Mouse (Mus musculus) granulocyte monocyte progenitor cell, adult 5-6 weeks (primary cell): Measurements from ENCODE around the gene Hist1h2bk. TPM values are rescaled to one million over a fixed set of nuclear protein-coding genes. Genes with fewer than 3 reads are reported as not detected.

Source experiments
- total RNA-seq, 2 experiments: library from RNA; stranded (forward) in 1 of 2; stranded (reverse) in 1 of 2; fragments of 200-712, 200-1000 nt in 1 of 2; fragments of >200 nt in 1 of 2; fragmentation: Nextera tagmentation in 1 of 2; gene quantifications; 2 replicates each; pipeline ENCODE4 v1.2.3; 2014 to 2017

Hist1h2bk gene
- total RNA-seq, 2 experiments from 2014 or later, result 9.6 to 2,596 TPM

Other genes with a start within 250 kb of the Hist1h2bk start
- gene Hist1h2an, start 248.7 kb upstream of the Hist1h2bk start, total RNA-seq (2014; fragmentation: Nextera tagmentation), result 8.9 TPM in 1 of 2 replicates, not detected in the other
- gene Hist1h2an, start 248.7 kb upstream of the Hist1h2bk start, total RNA-seq (2017), result 984 and 1,144 TPM in 2 replicates
- gene Hist1h2bp, start 248.4 kb upstream of the Hist1h2bk start, total RNA-seq (2014; fragmentation: Nextera tagmentation), result 8.8 and 28.0 TPM in 2 replicates
- gene Hist1h2bp, start 248.4 kb upstream of the Hist1h2bk start, total RNA-seq (2017), result 41.2 and 55.0 TPM in 2 replicates
- gene Hist1h2bq, start 225.7 kb upstream of the Hist1h2bk start, total RNA-seq (2014; fragmentation: Nextera tagmentation), result 261 and 279 TPM in 2 replicates
- gene Hist1h2bq, start 225.7 kb upstream of the Hist1h2bk start, total RNA-seq (2017), result 496 and 652 TPM in 2 replicates
- 54.5 TPM in 1 of 2 replicates, not detected in the other for gene Hist1h2ao, start 225.4 kb upstream of the Hist1h2bk start, total RNA-seq (2014; fragmentation: Nextera tagmentation)
- 38.4 TPM in 1 of 2 replicates, not detected in the other for gene Hist1h2ao, start 225.4 kb upstream of the Hist1h2bk start, total RNA-seq (2017)
- gene Hist1h4m, start 224.1 kb upstream of the Hist1h2bk start, total RNA-seq (2014; fragmentation: Nextera tagmentation), result 72.5 and 88.1 TPM in 2 replicates
- 1,782 and 2,792 TPM in 2 replicates for gene Hist1h4m, start 224.1 kb upstream of the Hist1h2bk start, total RNA-seq (2017)
- 21.5 and 58.9 TPM in 2 replicates for gene Hist1h4n, start 203.7 kb upstream of the Hist1h2bk start, total RNA-seq (2014; fragmentation: Nextera tagmentation)
- gene Hist1h4n, start 203.7 kb upstream of the Hist1h2bk start, total RNA-seq (2017), result 1,825 and 2,129 TPM in 2 replicates
- 38.3 and 85.3 TPM in 2 replicates for gene Hist1h2ap, start 202.4 kb upstream of the Hist1h2bk start, total RNA-seq (2014; fragmentation: Nextera tagmentation)
- 5,843 and 7,480 TPM in 2 replicates for gene Hist1h2ap, start 202.4 kb upstream of the Hist1h2bk start, total RNA-seq (2017)
- gene Hist1h2br, start 202.1 kb upstream of the Hist1h2bk start, total RNA-seq (2014; fragmentation: Nextera tagmentation), result 243 and 249 TPM in 2 replicates
- 665 and 823 TPM in 2 replicates for gene Hist1h2br, start 202.1 kb upstream of the Hist1h2bk start, total RNA-seq (2017)
- 13.3 and 15.7 TPM in 2 replicates for gene Zfp184, start 90.8 kb upstream of the Hist1h2bk start, total RNA-seq (2014; fragmentation: Nextera tagmentation)
- gene Zfp184, start 90.8 kb upstream of the Hist1h2bk start, total RNA-seq (2017), result 13.3 and 16.3 TPM in 2 replicates
- not detected in 2 replicates for gene Pom121l2, start 54.7 kb upstream of the Hist1h2bk start, total RNA-seq (2014; fragmentation: Nextera tagmentation)
- gene Pom121l2, start 54.7 kb upstream of the Hist1h2bk start, total RNA-seq (2017), result not detected in 2 replicates
- 12.8 and 15.1 TPM in 2 replicates for gene Prss16, start 26.1 kb upstream of the Hist1h2bk start, total RNA-seq (2014; fragmentation: Nextera tagmentation)
- gene Prss16, start 26.1 kb upstream of the Hist1h2bk start, total RNA-seq (2017), result 8.3 and 9.1 TPM in 2 replicates
- gene Hist1h2ah, start 302 bp upstream of the Hist1h2bk start, total RNA-seq (2014; fragmentation: Nextera tagmentation), result 13.4 TPM in 1 of 2 replicates, not detected in the other
- 1,444 and 2,588 TPM in 2 replicates for gene Hist1h2ah, start 302 bp upstream of the Hist1h2bk start, total RNA-seq (2017)
- gene Hist1h4i, start 5.5 kb downstream of the Hist1h2bk start, total RNA-seq (2014; fragmentation: Nextera tagmentation), result 56.3 and 74.3 TPM in 2 replicates
- 87.0 TPM in 2 replicates for gene Hist1h4i, start 5.5 kb downstream of the Hist1h2bk start, total RNA-seq (2017)
- gene Hist1h2ag, start 7.1 kb downstream of the Hist1h2bk start, total RNA-seq (2014; fragmentation: Nextera tagmentation), result 2.7 and 32.2 TPM in 2 replicates
- gene Hist1h2ag, start 7.1 kb downstream of the Hist1h2bk start, total RNA-seq (2017), result 1,459 and 1,590 TPM in 2 replicates
- gene Hist1h2bj, start 7.3 kb downstream of the Hist1h2bk start, total RNA-seq (2014; fragmentation: Nextera tagmentation), result 83.1 and 134 TPM in 2 replicates
- gene Hist1h2bj, start 7.3 kb downstream of the Hist1h2bk start, total RNA-seq (2017), result 859 and 990 TPM in 2 replicates
- gene Vmn1r188, start 48.6 kb downstream of the Hist1h2bk start, total RNA-seq (2014; fragmentation: Nextera tagmentation), result not detected in 2 replicates
- gene Vmn1r188, start 48.6 kb downstream of the Hist1h2bk start, total RNA-seq (2017), result not detected in 2 replicates
- gene Vmn1r189, start 70.0 kb downstream of the Hist1h2bk start, total RNA-seq (2014; fragmentation: Nextera tagmentation), result not detected in 2 replicates
- gene Vmn1r189, start 70.0 kb downstream of the Hist1h2bk start, total RNA-seq (2017), result not detected in 2 replicates
- not detected in 2 replicates for gene Vmn1r191, start 148.1 kb downstream of the Hist1h2bk start, total RNA-seq (2014; fragmentation: Nextera tagmentation)
- gene Vmn1r191, start 148.1 kb downstream of the Hist1h2bk start, total RNA-seq (2017), result not detected in 2 replicates
- not detected in 2 replicates for gene Vmn1r192, start 155.3 kb downstream of the Hist1h2bk start, total RNA-seq (2014; fragmentation: Nextera tagmentation)
- not detected in 2 replicates for gene Vmn1r192, start 155.3 kb downstream of the Hist1h2bk start, total RNA-seq (2017)
- not detected in 2 replicates for gene Vmn1r193, start 187.3 kb downstream of the Hist1h2bk start, total RNA-seq (2014; fragmentation: Nextera tagmentation)
- not detected in 2 replicates for gene Vmn1r193, start 187.3 kb downstream of the Hist1h2bk start, total RNA-seq (2017)
- not detected in 2 replicates for gene Vmn1r194, start 208.3 kb downstream of the Hist1h2bk start, total RNA-seq (2014; fragmentation: Nextera tagmentation)
- gene Vmn1r194, start 208.3 kb downstream of the Hist1h2bk start, total RNA-seq (2017), result not detected in 2 replicates
- gene Vmn1r195, start 234.7 kb downstream of the Hist1h2bk start, total RNA-seq (2014; fragmentation: Nextera tagmentation), result not detected in 2 replicates
- gene Vmn1r195, start 234.7 kb downstream of the Hist1h2bk start, total RNA-seq (2017), result not detected in 2 replicates